Mouse (Mus musculus) cortical plate, adult 2 months (tissue): ENCODE results near the gene Rin2.

Source experiments
- CTCF ChIP-seq: fragments of 200-500 bp; IDR thresholded peaks from 2 replicates; pipeline ENCODE4 v1.5.1; 2011; ENCODE audit warnings: mild to moderate bottlenecking, control low read depth, low read length; ENCODE audit not compliant: insufficient read depth; ENCODE audit errors: extremely low read depth
- POLR2A ChIP-seq: fragments of 200-500 bp; IDR thresholded peaks from 2 replicates; pipeline ENCODE4 v1.6.1; 2011; ENCODE audit warnings: mild to moderate bottlenecking, low read length, control low read depth; ENCODE audit not compliant: insufficient read depth; ENCODE audit errors: extremely low read depth

- TF ChIP-seq CTCF = no peak
- TF ChIP-seq POLR2A = no peak
Measured at GRCm38 (mm10) chr2:145691367-145692009, 16.5 kb downstream of the Rin2 start.
